Mouse (Mus musculus) ES-Bruce4 (cell line): ENCODE results near the gene Palmd.

Source experiments
- CTCF ChIP-seq: IDR thresholded peaks from one replicate; pipeline ENCODE4 v1.8.1; 2011; ENCODE audit warnings: low read depth, low read length
- EP300 ChIP-seq: IDR thresholded peaks from 2 replicates; pipeline ENCODE4 v1.6.1; 2011; ENCODE audit warnings: low read depth, low read length; ENCODE audit not compliant: insufficient read depth
- POLR2A ChIP-seq: IDR thresholded peaks from one replicate; pipeline ENCODE4 v1.8.1; 2011; ENCODE audit warnings: low read length; ENCODE audit not compliant: insufficient read depth

DNA sequence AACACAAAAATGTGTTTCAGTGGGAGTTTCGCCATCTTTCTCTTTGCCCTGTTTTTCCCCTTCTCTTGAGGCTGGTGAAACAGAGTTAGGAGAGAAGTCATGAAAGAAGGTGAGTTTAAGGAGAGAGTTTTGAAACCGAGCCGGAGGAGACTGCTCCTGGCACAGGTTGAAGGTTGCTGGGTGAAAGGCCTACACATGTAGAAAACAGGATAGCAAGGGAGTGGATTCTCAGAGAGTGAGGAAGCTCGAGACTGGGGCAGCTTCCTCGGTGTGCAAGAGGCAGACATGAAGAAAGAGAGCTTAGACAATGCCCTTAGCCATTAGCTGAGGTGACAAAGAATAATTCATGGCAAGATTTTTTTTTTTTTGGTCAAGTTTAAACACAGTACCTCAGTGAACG, 15.4 kb downstream of the Palmd start:
- no peak for TF ChIP-seq EP300
- TF ChIP-seq CTCF, result no peak
- TF ChIP-seq POLR2A, result no peak
